Mouse (Mus musculus): ENCODE results near the gene Lrrc51.

GRCm38 (mm10) chr7:101964551-101964950 is 30.9 kb upstream of the Lrrc51 start:
- TF ChIP-seq POLR2A (IDR thresholded peaks at IDR 0.05; ENCODE audit: insufficient read depth, low read depth, low read length) (no peak), EP300 (IDR thresholded peaks at IDR 0.05; ENCODE audit: insufficient read depth, low read depth, low read length) (no peak)
